Mouse (Mus musculus) cortical plate, adult 2 months (tissue): Measurements from ENCODE around the gene Dnttip2. TPM values are rescaled to one million over a fixed set of nuclear protein-coding genes. Genes with fewer than 3 reads are reported as not detected.
A peak's percentile ranks its signal among the peaks of the same experiment; 100 is the strongest.
"Not testable (repeated sequence)": the region's sequence is repeated elsewhere in the genome, so short reads cannot be mapped to it uniquely, and the experiment has no call there.

Experiments
- H3K27ac ChIP-seq: fragments of 200-500 bp; 2 replicates; pipeline ENCODE4 v1.5.1; 2012; ENCODE audit warnings: low read length, control low read depth, inconsistent platforms; ENCODE audit not compliant: insufficient read depth
- H3K4me1 ChIP-seq: fragments of 200-500 bp; 2 replicates; pipeline ENCODE4 v1.6.1; 2011; ENCODE audit warnings: low read length; ENCODE audit not compliant: control insufficient read depth, insufficient read depth
- H3K4me3 ChIP-seq: fragments of 200-500 bp; 2 replicates; pipeline ENCODE4 v1.5.1; 2011; ENCODE audit warnings: mild to moderate bottlenecking, low read length, control low read depth; ENCODE audit not compliant: insufficient read depth
- CTCF ChIP-seq: fragments of 200-500 bp; IDR thresholded peaks from 2 replicates; pipeline ENCODE4 v1.5.1; 2011; ENCODE audit warnings: mild to moderate bottlenecking, control low read depth, low read length; ENCODE audit not compliant: insufficient read depth; ENCODE audit errors: extremely low read depth
- POLR2A ChIP-seq: fragments of 200-500 bp; IDR thresholded peaks from 2 replicates; pipeline ENCODE4 v1.6.1; 2011; ENCODE audit warnings: mild to moderate bottlenecking, low read length, control low read depth; ENCODE audit not compliant: insufficient read depth; ENCODE audit errors: extremely low read depth
- polyA plus RNA-seq: library from polyadenylated mRNA; depleted of rRNA; stranded (reverse); fragments of >200 nt; gene quantifications from 2 replicates; pipeline ENCODE4 v1.2.3, GENCODE M21; 2012; rRNA removed

Dnttip2 gene
- 17.0 and 17.6 TPM in 2 replicates for polyA plus RNA-seq

- 0 out of 2 replicates have a peak within 1 kb of the TSS, but pooled peaks have one; percentile 8 for H3K27ac ChIP-seq
- peak within 1 kb of the TSS; percentile 69 for H3K4me3 ChIP-seq
- H3K4me1 ChIP-seq, result peaks cover 14% of the 10 kb centered on the region
- TF ChIP-seq CTCF (no peak), POLR2A (peak; percentile 68; the same call in 1 of the 2 replicates)
These were observed at the start of gene Dnttip2 for GRCm38 (mm10) chr3:122274241-122275024. TSS of gene Dnttip2 (plus strand) at chr3:122274388.

GRCm38 (mm10) chr3:122226972-122227371 is 47.2 kb upstream of the Dnttip2 start:
- not testable (repeated sequence) for H3K27ac ChIP-seq, H3K4me1 ChIP-seq, H3K4me3 ChIP-seq

DNA sequence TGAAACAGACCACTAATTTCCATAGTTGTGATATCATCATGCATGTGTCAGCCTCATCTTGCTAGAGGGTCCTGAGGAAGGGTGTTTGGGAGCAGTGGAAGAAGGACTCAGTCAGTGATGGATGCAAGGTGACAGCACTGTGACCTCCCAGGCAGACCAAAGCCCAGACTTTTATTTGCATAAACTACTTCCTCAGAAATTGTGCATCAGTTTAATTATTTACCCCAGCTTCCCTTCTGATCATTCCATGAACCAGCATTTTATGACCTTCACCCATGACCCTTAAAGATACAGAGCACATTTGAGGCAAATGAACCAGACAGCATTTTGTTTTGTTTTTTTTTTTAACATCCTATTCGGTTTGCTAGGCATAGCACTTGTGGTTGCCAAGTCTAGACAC is 38.4 kb upstream of the Dnttip2 start:
- Histone ChIP-seq H3K4me3 (no peak overlapping the region), H3K4me1 (no peaks in the 10 kb centered on the region), H3K27ac (no peak overlapping the region)
- TF ChIP-seq POLR2A (no peak), CTCF (no peak)

- TF ChIP-seq CTCF (no peak), POLR2A (no peak)
- H3K4me1 ChIP-seq, result peaks cover 7% of the 10 kb centered on the region
- no peak overlapping the region for H3K4me3 ChIP-seq
- H3K27ac ChIP-seq, result no peak overlapping the region
These were observed 31.3 kb upstream of the Dnttip2 start for GRCm38 (mm10) chr3:122242876-122243275.

DNA sequence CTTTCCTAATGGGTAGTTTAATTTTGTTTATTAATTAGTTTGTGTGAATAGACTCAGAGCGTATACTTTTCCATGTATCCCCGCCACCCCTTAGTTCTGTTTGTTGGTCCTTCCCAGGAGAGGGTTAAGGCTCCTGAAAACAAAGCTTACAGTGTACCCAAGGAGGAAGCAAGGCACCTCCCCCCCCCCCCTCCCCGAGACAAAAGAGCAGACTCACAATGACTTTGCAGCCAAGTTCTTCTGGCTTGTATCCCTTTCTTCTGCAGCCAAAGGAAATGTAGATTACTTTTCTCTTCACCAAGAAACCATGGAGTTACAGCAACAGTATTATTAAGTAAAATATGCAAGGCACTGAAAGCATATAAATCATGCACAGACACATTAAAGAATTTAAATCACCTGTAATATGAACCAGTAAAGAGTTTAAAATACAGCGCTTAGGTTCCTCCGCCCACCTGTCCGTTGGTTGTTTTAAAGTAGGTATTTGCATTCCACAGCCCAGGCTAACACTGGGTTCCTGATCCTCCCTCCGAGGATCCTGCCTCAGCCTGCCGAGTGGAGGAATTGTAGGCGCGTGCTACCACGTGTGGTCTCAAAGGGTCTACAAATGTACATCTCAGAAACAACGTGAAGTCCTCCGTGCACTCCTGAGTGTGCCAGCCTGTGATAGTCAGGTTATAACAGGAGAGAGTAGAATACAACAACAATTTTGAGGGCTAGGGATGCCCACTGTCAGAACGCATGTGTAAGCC is 30.6 kb upstream of the Dnttip2 start:
- Histone ChIP-seq H3K4me1 (peaks cover 8% of the 10 kb centered on the region), H3K27ac (no peak overlapping the region), H3K4me3 (no peak overlapping the region)
- no peak for TF ChIP-seq CTCF
- no peak for TF ChIP-seq POLR2A

DNA sequence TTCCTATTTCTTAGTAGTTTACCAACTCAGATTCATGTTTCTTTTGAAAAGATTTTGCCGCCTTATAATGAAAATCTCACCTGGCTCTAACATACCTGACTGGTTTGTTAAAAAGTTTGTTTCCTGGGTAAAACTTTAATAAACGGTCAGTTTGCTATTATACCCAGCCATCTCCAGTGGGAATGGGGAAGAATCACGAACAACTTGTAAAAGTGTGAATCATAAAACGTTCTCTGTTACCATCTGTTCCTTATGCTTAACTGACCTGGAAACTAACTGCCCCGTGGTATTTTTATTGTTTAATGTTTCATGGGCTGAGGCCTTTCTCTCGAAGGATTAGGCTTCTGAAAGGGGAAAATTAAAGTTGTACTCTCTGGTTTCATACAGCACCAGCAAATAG is 29.4 kb upstream of the Dnttip2 start:
- TF ChIP-seq CTCF (no peak), POLR2A (no peak)
- Histone ChIP-seq H3K4me1 (peaks cover 8% of the 10 kb centered on the region), H3K4me3 (peak overlapping the region; percentile 99; the same call in 1 of the 2 replicates), H3K27ac (no peak overlapping the region)

- Histone ChIP-seq H3K27ac (peak within 1 kb of the TSS; percentile 89), H3K4me1 (peaks cover 8% of the 10 kb centered on the region), H3K4me3 (peak within 1 kb of the TSS; percentile 99)
- 0 out of 2 replicates have a peak, but pooled peaks have one; percentile 2 for TF ChIP-seq CTCF
- peak; percentile 79; the same call in 1 of the 2 replicates for TF ChIP-seq POLR2A
These were observed 28.8 kb upstream of the Dnttip2 start, which contains the start of gene Gclm for GRCm38 (mm10) chr3:122245215-122245877. TSS of gene Gclm (plus strand) at chr3:122245557.

DNA sequence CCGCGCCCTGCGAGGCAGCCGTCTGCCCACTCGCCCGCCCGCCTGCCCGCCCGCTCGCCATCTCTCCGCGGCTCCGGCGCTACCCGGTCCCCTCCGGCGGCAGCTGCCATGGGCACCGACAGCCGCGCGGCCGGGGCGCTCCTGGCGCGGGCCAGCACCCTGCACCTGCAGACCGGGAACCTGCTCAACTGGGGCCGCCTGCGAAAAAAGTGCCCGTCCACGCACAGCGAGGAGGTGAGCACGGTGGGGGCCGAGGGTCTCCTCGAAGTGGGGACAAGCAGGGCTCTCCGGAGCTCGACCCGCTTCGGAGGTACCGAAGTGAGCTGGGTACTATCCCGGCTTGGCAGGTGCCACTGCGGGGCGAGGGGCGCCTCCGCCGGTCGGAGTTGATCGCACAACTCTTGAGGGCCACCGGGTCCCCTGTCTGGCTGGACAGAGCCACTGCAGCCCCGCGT is 28.3 kb upstream of the Dnttip2 start:
- Histone ChIP-seq H3K4me3 (peak overlapping the region; percentile 99), H3K4me1 (peaks cover 8% of the 10 kb centered on the region), H3K27ac (peak overlapping the region; percentile 89)
- TF ChIP-seq CTCF (no peak), POLR2A (no peak)

- H3K27ac ChIP-seq, result no peak overlapping the region
- TF ChIP-seq CTCF, result no peak
- TF ChIP-seq POLR2A, result no peak
- H3K4me1 ChIP-seq, result peaks cover 8% of the 10 kb centered on the region
- peak overlapping the region; percentile 99 for H3K4me3 ChIP-seq
These were observed 27.8 kb upstream of the Dnttip2 start for GRCm38 (mm10) chr3:122246406-122246805.
